Mouse (Mus musculus) liver, embryonic 16.5 days (tissue): ENCODE results near the gene Exo1. TPM values are rescaled to one million over a fixed set of nuclear protein-coding genes. Genes with fewer than 3 reads are reported as not detected.

Experiments used
- ATAC-seq: fragments of 200-750 bp; cut with Nextera tagmentation; 2 replicates; pipeline ENCODE4 v1.8.0; 2017; ENCODE audit warnings: low read depth, mild to moderate bottlenecking, moderate number of reproducible peaks, moderate library complexity
- H3K27ac ChIP-seq: fragments of 300-500 bp; sonication (generic); 2 replicates; pipeline ENCODE4 v1.5.1; 2014; ENCODE audit warnings: mild to moderate bottlenecking, low read length
- H3K27me3 ChIP-seq: fragments of 300-500 bp; sonication (generic); 2 replicates; pipeline ENCODE4 v1.6.1; 2014; ENCODE audit warnings: low read depth, low read length, mixed read lengths; ENCODE audit not compliant: control insufficient read depth, insufficient read depth
- H3K36me3 ChIP-seq: fragments of 300-500 bp; sonication (generic); 2 replicates; pipeline ENCODE4 v1.6.1; 2014; ENCODE audit warnings: mild to moderate bottlenecking; ENCODE audit not compliant: control insufficient read depth, insufficient read depth
- H3K4me1 ChIP-seq: fragments of 300-500 bp; sonication (generic); 2 replicates; pipeline ENCODE4 v1.6.1; 2014; ENCODE audit warnings: low read depth, low read length, mixed read lengths; ENCODE audit not compliant: control insufficient read depth
- H3K4me2 ChIP-seq: fragments of 300-500 bp; sonication (generic); 2 replicates; pipeline ENCODE4 v1.6.1; 2014; ENCODE audit warnings: low read depth, low read length, mixed read lengths
- H3K4me3 ChIP-seq: fragments of 300-500 bp; sonication (generic); 2 replicates; pipeline ENCODE4 v1.5.1; 2014; ENCODE audit warnings: low read depth, mild to moderate bottlenecking, low read length
- H3K9ac ChIP-seq: fragments of 300-500 bp; sonication (generic); 2 replicates; pipeline ENCODE4 v1.6.1; 2014; ENCODE audit warnings: low read depth, low read length
- H3K9me3 ChIP-seq: fragments of 300-500 bp; sonication (generic); replicated peaks from 2 replicates; pipeline ENCODE4 v1.6.1; 2016; ENCODE audit warnings: low read length; ENCODE audit not compliant: control insufficient read depth
- WGBS: fragments of 180-500 bp; shearing (Covaris S2); extraction: QIAGEN DNeasy Blood & Tissue Kit; methylation state at CpG from one replicate; pipeline ENCODE4 v1.1.7; 2014; ENCODE audit not compliant: insufficient replicate concordance; 5-methylcytosine and 5-hydroxymethylcytosine counted together
- polyA plus RNA-seq: library from polyadenylated mRNA; unstranded; fragments of >200 nt; fragmentation: Nextera tagmentation; extraction: Ambion mirVana; gene quantifications from 2 replicates; pipeline ENCODE4 v1.2.1, GENCODE M21; 2015

The Exo1 gene
- polyA plus RNA-seq = 27.8 and 28.5 TPM in 2 replicates

- peaks cover 13% of the 10 kb centered on the region for H3K4me1 ChIP-seq
- peaks cover 17% of the 10 kb centered on the region for H3K36me3 ChIP-seq
- peak within 1 kb of the TSS; percentile 93 for H3K4me3 ChIP-seq
- WGBS = 0% methylated on average over 66 of the region's 66 CpGs
- peak within 1 kb of the TSS; percentile 83 for H3K4me2 ChIP-seq
- H3K9me3 ChIP-seq = no peaks in the 10 kb centered on the region
- peak within 1 kb of the TSS; percentile 82 for H3K9ac ChIP-seq
- H3K27me3 ChIP-seq = no peaks in the 10 kb centered on the region
- ATAC-seq = peak; percentile 96
- H3K27ac ChIP-seq = peak within 1 kb of the TSS; percentile 87
These were observed at the start of gene Exo1 for GRCm38 (mm10) chr1:175880453-175881296. TSS of gene Exo1 (plus strand) at chr1:175880581.

GRCm38 (mm10) chr1:175855515-175855914 is 24.9 kb upstream of the Exo1 start:
- no peaks in the 10 kb centered on the region for H3K36me3 ChIP-seq
- H3K27ac ChIP-seq = no peak overlapping the region
- no peaks in the 10 kb centered on the region for H3K27me3 ChIP-seq
- no peak overlapping the region for H3K9ac ChIP-seq
- H3K9me3 ChIP-seq = no peaks in the 10 kb centered on the region
- WGBS = 52% methylated on average over 1 of the region's 1 CpGs
- no peak overlapping the region for H3K4me3 ChIP-seq
- H3K4me2 ChIP-seq = no peak overlapping the region
- no peak for ATAC-seq
- no peaks in the 10 kb centered on the region for H3K4me1 ChIP-seq

- H3K4me2 ChIP-seq = no peak overlapping the region
- ATAC-seq = no peak
- no peaks in the 10 kb centered on the region for H3K27me3 ChIP-seq
- 44% methylated on average over 1 of the region's 1 CpGs for WGBS
- no peak overlapping the region for H3K4me3 ChIP-seq
- H3K4me1 ChIP-seq = no peaks in the 10 kb centered on the region
- H3K9me3 ChIP-seq = no peaks in the 10 kb centered on the region
- H3K27ac ChIP-seq = no peak overlapping the region
- H3K36me3 ChIP-seq = no peaks in the 10 kb centered on the region
- H3K9ac ChIP-seq = no peak overlapping the region
These were observed 13.3 kb upstream of the Exo1 start for GRCm38 (mm10) chr1:175867050-175867449.

GRCm38 (mm10) chr1:175867558-175867957 is 12.8 kb upstream of the Exo1 start:
- Histone ChIP-seq H3K27me3 (no peaks in the 10 kb centered on the region), H3K9ac (no peak overlapping the region), H3K27ac (no peak overlapping the region), H3K4me3 (no peak overlapping the region), H3K36me3 (no peaks in the 10 kb centered on the region), H3K9me3 (no peaks in the 10 kb centered on the region), H3K4me2 (no peak overlapping the region), H3K4me1 (no peaks in the 10 kb centered on the region)
- 18% methylated on average over 5 of the region's 5 CpGs for WGBS
- no peak for ATAC-seq

- H3K4me2 ChIP-seq = no peak overlapping the region
- no peaks in the 10 kb centered on the region for H3K36me3 ChIP-seq
- no peaks in the 10 kb centered on the region for H3K4me1 ChIP-seq
- no peak for ATAC-seq
- H3K4me3 ChIP-seq = no peak overlapping the region
- no peak overlapping the region for H3K9ac ChIP-seq
- 67% methylated on average over 3 of the region's 3 CpGs for WGBS
- H3K27me3 ChIP-seq = no peaks in the 10 kb centered on the region
- no peaks in the 10 kb centered on the region for H3K9me3 ChIP-seq
- H3K27ac ChIP-seq = no peak overlapping the region
These were observed 9.7 kb upstream of the Exo1 start for GRCm38 (mm10) chr1:175870716-175871115.

- ATAC-seq = no peak
- no peaks in the 10 kb centered on the region for H3K36me3 ChIP-seq
- no peak overlapping the region for H3K4me3 ChIP-seq
- H3K9ac ChIP-seq = no peak overlapping the region
- H3K27me3 ChIP-seq = no peaks in the 10 kb centered on the region
- no peaks in the 10 kb centered on the region for H3K9me3 ChIP-seq
- no peak overlapping the region for H3K4me2 ChIP-seq
- no peak overlapping the region for H3K27ac ChIP-seq
- 74% methylated on average over 6 of the region's 6 CpGs for WGBS
- H3K4me1 ChIP-seq = no peaks in the 10 kb centered on the region
These were observed 8.2 kb upstream of the Exo1 start for GRCm38 (mm10) chr1:175872028-175872816.

- Histone ChIP-seq H3K36me3 (peaks cover 32% of the 10 kb centered on the region), H3K27me3 (no peaks in the 10 kb centered on the region), H3K27ac (no peak overlapping the region), H3K9me3 (no peaks in the 10 kb centered on the region), H3K4me3 (no peak overlapping the region), H3K4me1 (peaks cover 13% of the 10 kb centered on the region), H3K9ac (no peak overlapping the region), H3K4me2 (no peak overlapping the region)
- ATAC-seq = no peak
- WGBS = 73% methylated on average over 3 of the region's 3 CpGs
These were observed 3.0 kb downstream of the Exo1 start for GRCm38 (mm10) chr1:175883398-175883797.

- Histone ChIP-seq H3K9ac (no peak overlapping the region), H3K4me2 (no peak overlapping the region), H3K4me3 (no peak overlapping the region), H3K4me1 (no peaks in the 10 kb centered on the region), H3K9me3 (no peaks in the 10 kb centered on the region), H3K27me3 (no peaks in the 10 kb centered on the region), H3K27ac (no peak overlapping the region), H3K36me3 (peaks cover 30% of the 10 kb centered on the region)
- 83% methylated on average over 6 of the region's 6 CpGs for WGBS
- ATAC-seq = no peak
These were observed 12.9 kb downstream of the Exo1 start for GRCm38 (mm10) chr1:175893263-175893662.

- Histone ChIP-seq H3K36me3 (peaks cover 26% of the 10 kb centered on the region), H3K9ac (no peak overlapping the region)
- no peak for ATAC-seq
These were observed 13.3 kb downstream of the Exo1 start for GRCm38 (mm10) chr1:175893726-175894125.

More at GRCm38 (mm10) chr1:175893726-175894125, 13.3 kb downstream of the Exo1 start:
- Histone ChIP-seq H3K4me2 (no peak overlapping the region), H3K4me1 (no peaks in the 10 kb centered on the region), H3K27me3 (no peaks in the 10 kb centered on the region), H3K27ac (no peak overlapping the region), H3K4me3 (no peak overlapping the region), H3K9me3 (no peaks in the 10 kb centered on the region)
- WGBS = 85% methylated on average over 12 of the region's 12 CpGs
